Mouse (Mus musculus) kidney, embryonic 14.5 days (tissue): ENCODE measurements around the gene Klk1b27. TPM values are rescaled to one million over a fixed set of nuclear protein-coding genes. Genes with fewer than 3 reads are reported as not detected.
"Not testable (repeated sequence)": the region's sequence is repeated elsewhere in the genome, so short reads cannot be mapped to it uniquely, and the experiment has no call there.

Experiments used
- ATAC-seq: fragments of 200-750 bp; cut with Nextera tagmentation; 2 replicates; pipeline ENCODE4 v1.8.0; 2017; ENCODE audit warnings: moderate number of reproducible peaks, mild to moderate bottlenecking, moderate TSS enrichment, moderate library complexity; ENCODE audit not compliant: low FRiP score, low TSS enrichment
- H3K27ac ChIP-seq: fragments of 300-500 bp; sonication (generic); 2 replicates; pipeline ENCODE4 v1.5.1; 2014; ENCODE audit warnings: low read depth, mild to moderate bottlenecking, low read length, moderate library complexity, mixed read lengths
- H3K27me3 ChIP-seq: fragments of 300-500 bp; sonication (generic); 2 replicates; pipeline ENCODE4 v1.6.1; 2014; ENCODE audit warnings: mild to moderate bottlenecking, low read length; ENCODE audit not compliant: control insufficient read depth, insufficient read depth
- H3K36me3 ChIP-seq: fragments of 300-500 bp; sonication (generic); 2 replicates; pipeline ENCODE4 v1.6.1; 2014; ENCODE audit warnings: low read length, mixed read lengths; ENCODE audit not compliant: control insufficient read depth, insufficient read depth
- H3K4me1 ChIP-seq: fragments of 300-500 bp; sonication (generic); 2 replicates; pipeline ENCODE4 v1.6.1; 2014; ENCODE audit warnings: low read length, mixed read lengths; ENCODE audit not compliant: control insufficient read depth, insufficient read depth
- H3K4me2 ChIP-seq: fragments of 300-500 bp; sonication (generic); replicated peaks from 2 replicates; pipeline ENCODE4 v1.6.1; 2014; ENCODE audit warnings: low read depth, mild to moderate bottlenecking, low read length
- H3K4me3 ChIP-seq: fragments of 300-500 bp; sonication (generic); 2 replicates; pipeline ENCODE4 v1.5.1; 2014; ENCODE audit warnings: mild to moderate bottlenecking, low read length
- H3K9ac ChIP-seq: fragments of 300-500 bp; sonication (generic); 2 replicates; pipeline ENCODE4 v1.6.1; 2014; ENCODE audit warnings: low read depth, mild to moderate bottlenecking, low read length, moderate library complexity
- H3K9me3 ChIP-seq: fragments of 300-500 bp; sonication (generic); 2 replicates; pipeline ENCODE4 v1.6.1; 2016; ENCODE audit warnings: low read length; ENCODE audit not compliant: control insufficient read depth
- WGBS: fragments of 180-500 bp; shearing (Covaris S2); extraction: QIAGEN DNeasy Blood & Tissue Kit; methylation state at CpG from one replicate; pipeline ENCODE4 v1.1.7; 2014; 5-methylcytosine and 5-hydroxymethylcytosine counted together
- polyA plus RNA-seq: library from polyadenylated mRNA; unstranded; fragments of >200 nt; fragmentation: Nextera tagmentation; extraction: Ambion mirVana; gene quantifications from 2 replicates; pipeline ENCODE4 v1.2.1, GENCODE M21; 2014

The Klk1b27 gene
- not detected in 2 replicates for polyA plus RNA-seq

GRCm38 (mm10) chr7:44051990-44052389 lies at the start of gene Klk1b27:
Gene Klk1b27 (plus strand): TSS chr7:44052290.
- ATAC-seq, H3K27ac ChIP-seq, H3K36me3 ChIP-seq, H3K9me3 ChIP-seq, H3K9ac ChIP-seq, H3K4me1 ChIP-seq, H3K27me3 ChIP-seq, H3K4me3 ChIP-seq, H3K4me2 ChIP-seq: not testable (repeated sequence)
- WGBS: 73% methylated on average over 3 of the region's 3 CpGs

GRCm38 (mm10) chr7:44004847-44005246 lies 47.2 kb upstream of the Klk1b27 start:
- Histone ChIP-seq H3K4me3 (no peak overlapping the region), H3K4me2 (no peak overlapping the region), H3K9me3 (no peaks in the 10 kb centered on the region), H3K36me3 (no peaks in the 10 kb centered on the region), H3K9ac (no peak overlapping the region), H3K27me3 (no peaks in the 10 kb centered on the region), H3K4me1 (no peaks in the 10 kb centered on the region), H3K27ac (no peak overlapping the region)
- ATAC-seq: no peak

GRCm38 (mm10) chr7:44011868-44012267 lies 40.2 kb upstream of the Klk1b27 start, which contains the start of gene Klk1b26:
Gene Klk1b26 (plus strand): TSS chr7:44012168.
- H3K27ac ChIP-seq, ATAC-seq, H3K4me1 ChIP-seq, H3K4me3 ChIP-seq, H3K27me3 ChIP-seq, H3K4me2 ChIP-seq, H3K9me3 ChIP-seq, H3K36me3 ChIP-seq, H3K9ac ChIP-seq: not testable (repeated sequence)

- 85% methylated on average over 6 of the region's 6 CpGs for WGBS
- H3K27ac ChIP-seq, H3K9ac ChIP-seq, H3K36me3 ChIP-seq, H3K27me3 ChIP-seq, H3K4me2 ChIP-seq, H3K4me3 ChIP-seq, H3K4me1 ChIP-seq, ATAC-seq, H3K9me3 ChIP-seq: not testable (repeated sequence)
Measured at GRCm38 (mm10) chr7:44014666-44015065, 37.4 kb upstream of the Klk1b27 start.

- H3K4me2 ChIP-seq: no peak overlapping the region
- no peak overlapping the region for H3K4me3 ChIP-seq
- no peaks in the 10 kb centered on the region for H3K4me1 ChIP-seq
- WGBS: 88% methylated on average over 5 of the region's 5 CpGs
- ATAC-seq: no peak
- H3K9ac ChIP-seq: no peak overlapping the region
- H3K36me3 ChIP-seq: no peaks in the 10 kb centered on the region
- H3K9me3 ChIP-seq: no peaks in the 10 kb centered on the region
- no peaks in the 10 kb centered on the region for H3K27me3 ChIP-seq
- H3K27ac ChIP-seq: no peak overlapping the region
Measured at GRCm38 (mm10) chr7:44015071-44015470, 37.0 kb upstream of the Klk1b27 start.

GRCm38 (mm10) chr7:44072117-44072516 lies 20.0 kb downstream of the Klk1b27 start:
- Histone ChIP-seq H3K4me1 (no peaks in the 10 kb centered on the region), H3K9me3 (no peaks in the 10 kb centered on the region), H3K9ac (no peak overlapping the region), H3K4me3 (no peak overlapping the region), H3K36me3 (no peaks in the 10 kb centered on the region), H3K27ac (no peak overlapping the region), H3K27me3 (no peaks in the 10 kb centered on the region), H3K4me2 (no peak overlapping the region)
- ATAC-seq: no peak
- WGBS: 79% methylated on average over 2 of the region's 2 CpGs

GRCm38 (mm10) chr7:44077703-44078102 lies 25.6 kb downstream of the Klk1b27 start:
- no peak overlapping the region for H3K4me3 ChIP-seq
- no peak for ATAC-seq
- WGBS: 75% methylated on average over 1 of the region's 1 CpGs
- H3K36me3 ChIP-seq: no peaks in the 10 kb centered on the region
- no peak overlapping the region for H3K4me2 ChIP-seq
- H3K9me3 ChIP-seq: no peaks in the 10 kb centered on the region
- no peaks in the 10 kb centered on the region for H3K4me1 ChIP-seq
- H3K9ac ChIP-seq: no peak overlapping the region
- no peaks in the 10 kb centered on the region for H3K27me3 ChIP-seq
- no peak overlapping the region for H3K27ac ChIP-seq

- Histone ChIP-seq H3K27me3 (no peaks in the 10 kb centered on the region), H3K4me3 (no peak overlapping the region), H3K9ac (no peak overlapping the region), H3K4me1 (no peaks in the 10 kb centered on the region), H3K4me2 (no peak overlapping the region), H3K36me3 (no peaks in the 10 kb centered on the region), H3K27ac (no peak overlapping the region), H3K9me3 (no peaks in the 10 kb centered on the region)
- 79% methylated on average over 1 of the region's 1 CpGs for WGBS
- ATAC-seq: no peak
Measured at GRCm38 (mm10) chr7:44096111-44096510, 44.0 kb downstream of the Klk1b27 start.

- H3K4me3 ChIP-seq, H3K4me1 ChIP-seq, H3K27me3 ChIP-seq, H3K36me3 ChIP-seq, H3K27ac ChIP-seq, H3K9me3 ChIP-seq, H3K4me2 ChIP-seq, H3K9ac ChIP-seq, ATAC-seq: not testable (repeated sequence)
- 60% methylated on average over 3 of the region's 3 CpGs for WGBS
Measured at GRCm38 (mm10) chr7:44102028-44102427, 49.9 kb downstream of the Klk1b27 start, which contains the start of gene Klk1b21. Gene Klk1b21 (plus strand): TSS chr7:44102328.
